Mouse (Mus musculus) spleen, adult 18-20 months (tissue): ENCODE measurements around the gene Rec114.

Source experiments
- DNase-seq, 2 experiments: peaks; one replicate each; pipeline ENCODE4 v3.0.0; 2022; ENCODE audit warnings: mixed read lengths in 2 of 2

The Rec114 gene

DNA sequence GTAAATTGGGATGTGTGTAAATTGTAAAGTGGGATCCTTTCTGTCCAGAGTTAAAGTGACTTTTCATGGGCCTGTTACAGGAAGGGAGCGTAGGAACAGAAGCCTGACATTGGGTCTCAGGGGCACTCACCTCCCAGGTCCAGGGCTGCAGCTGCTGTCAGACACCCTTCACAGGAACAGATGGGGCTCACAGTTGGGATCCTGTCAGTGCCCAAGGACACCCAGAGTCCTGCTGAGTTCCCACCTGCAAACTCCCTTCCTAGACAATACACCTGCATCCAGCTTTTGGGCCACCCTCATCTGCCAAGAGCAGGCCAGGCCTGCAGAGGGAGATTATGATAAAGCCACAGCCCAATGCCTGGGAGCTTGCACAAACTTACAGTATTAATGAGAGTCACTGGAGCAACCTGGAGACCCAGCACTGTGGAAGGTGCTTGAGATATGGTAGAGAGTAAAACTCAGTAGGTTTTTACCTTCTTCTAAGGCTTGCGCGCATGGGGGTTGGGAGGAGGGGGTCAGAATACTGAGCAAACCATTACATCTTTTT lies at the start of gene Rec114:
TSS of gene Rec114 (minus strand) at position 263 of the 547 bp plus-strand sequence.
- no peak for DNase-seq

DNA sequence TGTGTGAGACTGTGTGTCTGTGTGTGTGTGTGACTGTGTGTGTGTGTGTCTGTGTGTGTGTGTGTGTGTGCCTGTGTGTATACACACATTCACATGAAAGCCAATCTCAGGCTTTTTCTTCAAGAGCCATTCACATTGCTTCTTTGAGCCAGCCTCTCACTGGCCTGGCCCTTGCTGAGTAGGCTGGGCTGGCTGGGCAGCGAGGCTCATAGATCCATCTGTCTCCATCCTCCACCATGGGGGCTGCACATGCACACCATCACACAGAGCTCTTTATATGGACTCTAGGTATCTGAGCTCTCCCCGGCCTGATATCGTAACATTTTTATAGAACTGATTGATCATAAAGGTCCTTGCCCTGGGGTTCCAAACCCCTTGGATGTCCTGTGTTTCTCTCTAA lies 45.7 kb upstream of the Rec114 start:
- no peak for DNase-seq

DNA sequence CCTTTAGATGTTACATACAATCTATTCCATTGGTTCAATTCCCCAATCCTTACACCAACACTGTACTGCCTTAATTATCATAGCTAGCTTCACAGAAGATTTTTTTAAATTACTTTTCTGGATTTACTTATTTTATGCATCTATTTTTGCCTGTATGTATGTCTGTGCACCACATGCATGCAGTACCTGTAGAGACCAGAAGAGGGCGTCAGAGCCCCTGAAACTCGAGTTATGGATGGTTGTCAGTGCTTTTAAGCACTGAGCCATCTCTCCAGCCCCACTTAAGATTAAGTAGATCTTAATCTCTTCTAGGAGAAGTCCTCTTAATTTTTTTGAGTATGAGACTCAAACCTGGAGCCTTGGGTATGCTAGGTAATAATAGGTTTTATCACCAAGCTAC lies 31.6 kb upstream of the Rec114 start:
- no peak for DNase-seq

DNA sequence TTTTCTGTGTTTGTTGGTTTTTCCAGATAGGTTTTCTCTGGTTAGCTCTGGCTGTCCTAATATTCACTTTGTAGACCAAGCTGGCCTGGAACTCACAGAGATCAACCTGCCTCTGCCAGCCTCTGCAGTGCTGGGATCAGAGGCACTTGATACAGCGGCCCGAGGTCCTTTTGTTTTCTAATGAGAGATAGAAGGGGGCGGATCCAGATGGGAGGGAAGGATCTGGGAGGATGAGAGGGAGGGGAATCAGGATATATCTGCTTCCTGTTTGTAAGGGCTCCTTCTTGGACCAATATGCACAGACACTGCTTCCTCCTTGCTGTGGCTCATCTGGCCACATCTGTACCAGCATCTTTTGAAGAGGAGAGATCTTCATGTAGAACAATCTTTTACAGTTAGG lies 31.0 kb upstream of the Rec114 start:
- DNase-seq, result no peak

DNA sequence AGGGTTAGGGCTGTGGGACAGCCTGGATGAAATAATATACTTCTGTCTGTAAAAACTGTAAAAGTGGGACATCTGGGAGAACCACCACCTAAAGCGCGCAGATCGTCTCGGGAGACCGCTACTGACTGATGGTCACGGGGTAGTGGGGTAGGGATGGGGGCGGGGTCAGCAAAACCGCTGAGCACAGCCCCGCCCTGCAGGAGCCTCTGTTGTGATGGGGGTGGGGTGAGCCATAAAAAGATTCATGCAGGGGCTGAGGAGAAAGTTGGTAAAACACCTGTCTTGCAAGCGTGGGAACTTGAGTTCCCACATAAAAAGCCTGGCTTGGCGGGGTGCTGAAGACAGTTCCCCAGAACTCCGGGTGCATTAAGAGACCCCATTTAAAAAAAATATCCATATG lies 26.2 kb upstream of the Rec114 start:
- no peak for DNase-seq

DNA sequence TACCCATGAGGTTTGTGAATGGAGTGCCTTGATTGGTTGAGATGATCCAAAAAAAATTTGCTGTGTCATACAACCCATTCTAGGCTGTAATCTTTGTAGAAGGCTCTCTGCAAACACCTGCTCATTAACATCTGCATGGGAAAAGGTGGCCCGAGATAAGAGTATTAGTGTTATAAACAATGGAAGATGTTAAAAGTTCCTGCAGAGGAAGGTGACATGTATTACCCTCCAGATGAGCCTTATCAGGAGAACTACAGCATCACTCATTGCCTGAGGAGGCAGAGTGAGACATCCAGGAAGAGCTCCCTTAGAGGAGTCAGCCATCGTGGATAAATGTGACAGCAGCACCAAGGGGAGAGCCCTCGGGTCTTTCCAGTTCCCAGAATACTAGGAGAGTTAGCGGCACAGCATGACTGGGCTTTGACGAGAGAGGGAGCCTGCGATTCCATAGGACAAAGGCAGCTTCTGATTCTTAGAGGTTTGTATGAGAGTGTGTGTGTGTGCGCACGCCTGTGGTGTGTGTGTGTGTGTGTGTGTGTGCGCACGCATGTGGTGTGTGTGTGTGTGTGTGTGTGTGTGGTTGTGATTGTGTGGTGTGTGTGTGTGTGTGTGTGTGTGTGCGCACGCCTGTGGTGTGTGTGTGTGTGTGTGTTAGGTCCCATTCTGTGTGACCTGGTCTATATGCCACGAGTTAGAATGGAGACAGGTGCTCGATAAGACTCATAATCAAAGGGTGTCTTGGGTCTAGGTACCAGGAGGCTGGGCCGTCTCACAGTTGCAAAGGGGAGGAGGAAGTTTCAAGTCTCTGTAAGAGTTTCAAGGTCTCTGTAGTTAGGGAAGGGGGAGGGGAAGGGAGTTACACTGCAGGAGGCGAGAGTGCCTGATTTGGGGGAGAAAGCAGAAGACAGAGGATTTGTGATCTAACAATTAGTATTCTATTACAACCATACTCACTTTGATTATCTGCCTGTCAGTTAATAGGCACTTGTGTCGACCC lies 23.5 kb upstream of the Rec114 start:
- no peak for DNase-seq

DNA sequence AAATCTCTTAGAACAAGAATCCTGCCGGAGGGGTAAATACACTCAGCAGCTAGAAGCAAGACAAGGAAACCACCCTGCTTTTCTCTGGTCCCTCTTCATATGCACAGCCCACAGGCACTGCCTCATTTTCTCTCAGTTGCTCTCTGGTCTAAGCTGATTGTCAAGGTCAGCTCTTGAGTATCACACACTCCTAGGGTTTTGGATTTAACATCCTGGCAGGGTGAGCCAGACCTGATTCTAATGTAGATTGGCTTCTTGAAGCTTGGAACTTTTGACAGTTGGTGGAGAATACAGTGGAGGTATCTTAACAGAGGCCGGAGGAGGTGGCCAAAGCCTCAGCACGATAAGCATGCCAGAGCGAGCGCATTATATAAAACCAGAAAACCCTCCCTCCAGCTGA lies 20.6 kb upstream of the Rec114 start:
- DNase-seq, result no peak

DNA sequence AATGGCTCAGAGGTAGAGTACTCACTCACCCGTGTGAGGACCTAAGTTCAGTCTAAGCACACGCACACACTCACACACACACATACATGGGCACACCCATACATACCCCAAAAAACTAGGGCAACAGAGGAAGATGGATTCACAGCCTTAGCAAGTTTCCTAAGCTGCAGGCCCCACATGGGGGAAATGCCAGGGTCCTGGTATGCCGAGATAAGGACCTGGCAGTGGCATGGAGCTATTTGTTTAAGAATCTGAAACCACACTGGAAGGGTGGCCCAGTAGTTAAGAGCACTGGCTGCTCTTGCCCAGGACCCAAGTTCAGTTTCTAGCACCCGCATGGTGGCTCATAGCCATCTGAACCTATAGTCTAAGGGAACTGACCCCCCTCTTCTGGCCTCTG lies 19.4 kb upstream of the Rec114 start:
- no peak for DNase-seq

DNA sequence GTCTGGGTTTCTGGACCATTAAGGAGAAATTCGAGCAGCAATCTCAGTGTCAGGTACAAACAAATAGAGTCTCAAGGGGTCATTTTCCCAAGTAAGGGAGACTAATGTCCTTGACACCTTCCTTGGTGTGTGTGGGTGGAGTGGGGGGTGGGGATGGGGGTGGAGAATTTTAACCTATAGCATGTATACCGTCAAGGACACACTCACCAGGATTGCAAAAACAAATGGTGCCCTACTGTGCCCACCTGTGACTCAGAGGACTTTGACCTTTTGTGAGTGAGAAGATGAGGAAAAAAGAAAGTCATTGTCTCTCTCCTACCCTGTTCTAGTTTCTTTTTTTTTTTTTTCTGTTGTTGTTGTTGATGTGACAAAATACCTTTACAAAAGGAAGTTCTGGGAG lies 18.3 kb upstream of the Rec114 start:
- DNase-seq, result no peak

DNA sequence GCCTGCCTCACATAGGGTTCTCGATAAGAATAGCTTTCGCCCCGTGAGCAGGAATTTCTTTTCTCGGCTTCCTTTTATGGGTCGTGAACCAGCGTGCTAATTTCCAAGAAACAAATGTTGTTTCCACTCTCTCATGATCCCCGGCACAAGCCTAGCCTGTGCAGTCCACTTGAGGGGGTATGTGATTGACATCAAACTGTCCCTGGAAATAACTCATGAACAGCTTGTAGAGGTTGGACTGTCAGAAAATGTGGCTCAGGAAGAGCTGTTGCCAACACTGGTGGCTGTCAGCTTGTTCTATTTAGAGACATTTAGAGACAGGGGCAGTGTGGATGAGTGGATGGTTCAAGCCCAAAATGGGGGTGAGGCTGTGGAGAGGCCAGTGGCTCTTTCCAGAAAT lies 15.0 kb upstream of the Rec114 start:
- no peak for DNase-seq

DNA sequence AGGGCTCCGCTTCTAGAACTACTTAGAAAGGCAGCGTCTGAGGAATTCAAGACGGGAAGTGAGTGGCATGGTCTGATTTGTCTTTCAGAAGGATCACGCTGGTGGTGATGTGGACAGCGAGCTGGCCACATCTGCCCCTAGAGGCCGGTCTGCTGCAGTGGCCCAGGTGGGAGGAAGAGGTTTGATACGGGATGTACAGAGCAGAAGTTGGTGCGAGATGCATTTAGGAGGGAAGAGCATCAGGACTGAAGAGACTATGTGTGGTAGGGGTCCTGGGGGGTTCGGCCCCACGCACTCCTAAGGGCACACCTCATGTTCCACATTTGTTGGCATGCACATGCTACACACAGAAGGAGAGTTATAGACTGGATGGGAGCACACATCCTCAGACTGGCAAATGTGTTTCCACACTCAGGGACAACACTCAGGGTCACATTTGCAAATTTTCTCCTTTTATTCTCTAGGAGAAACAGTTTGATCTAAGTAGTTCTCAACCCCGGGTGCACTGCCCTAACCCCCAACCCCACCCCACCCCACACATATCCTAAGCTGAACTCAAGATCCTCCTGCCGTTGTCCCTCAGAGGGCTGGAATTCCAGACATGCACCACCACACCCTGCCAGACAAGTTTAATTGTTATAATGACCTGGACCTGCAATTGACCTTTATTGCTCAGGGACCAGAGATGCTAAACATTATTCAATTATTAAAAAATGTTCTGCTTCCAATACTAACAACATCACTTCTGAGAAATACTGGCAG lies 12.8 kb upstream of the Rec114 start:
- DNase-seq, result no peak

DNA sequence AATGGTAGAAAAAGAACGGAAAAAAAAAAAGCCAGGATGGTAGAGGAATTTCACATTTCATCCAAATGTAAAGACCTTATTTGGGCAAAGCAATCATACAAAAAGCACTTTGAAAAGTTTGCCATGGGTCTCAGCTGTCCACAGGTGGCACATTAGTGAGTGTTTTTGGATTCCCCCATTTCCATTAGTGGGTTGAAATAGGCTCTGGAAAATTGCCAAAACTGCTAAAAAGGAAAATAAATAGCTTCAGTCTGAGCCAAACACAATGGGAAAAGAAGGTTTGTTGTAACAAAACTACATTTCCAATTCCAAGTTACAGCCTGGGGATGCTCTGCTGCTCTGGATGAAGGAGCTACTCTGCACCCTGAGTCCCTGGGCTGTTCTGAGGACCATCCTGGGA lies 9.8 kb upstream of the Rec114 start:
- no peak for DNase-seq

DNA sequence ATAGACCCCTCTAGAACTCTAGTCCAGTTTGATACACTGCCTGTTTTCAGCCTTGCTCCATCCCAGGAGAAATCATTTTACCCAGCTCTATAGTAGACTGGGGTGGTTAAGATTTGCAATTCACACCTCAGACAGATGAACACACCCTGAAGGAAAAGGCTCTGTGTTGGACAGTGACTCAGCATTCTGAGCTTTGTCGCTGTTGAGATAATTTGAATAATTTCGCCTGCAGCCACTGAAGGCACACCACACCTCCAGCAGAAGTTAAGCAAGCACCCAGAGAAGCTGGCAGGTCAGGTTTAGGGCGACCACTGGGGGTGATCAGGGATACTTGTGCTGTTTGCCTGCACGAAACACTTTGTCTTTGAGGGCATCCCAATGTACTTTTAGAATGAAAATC lies 4.4 kb upstream of the Rec114 start:
- DNase-seq, result no peak

DNA sequence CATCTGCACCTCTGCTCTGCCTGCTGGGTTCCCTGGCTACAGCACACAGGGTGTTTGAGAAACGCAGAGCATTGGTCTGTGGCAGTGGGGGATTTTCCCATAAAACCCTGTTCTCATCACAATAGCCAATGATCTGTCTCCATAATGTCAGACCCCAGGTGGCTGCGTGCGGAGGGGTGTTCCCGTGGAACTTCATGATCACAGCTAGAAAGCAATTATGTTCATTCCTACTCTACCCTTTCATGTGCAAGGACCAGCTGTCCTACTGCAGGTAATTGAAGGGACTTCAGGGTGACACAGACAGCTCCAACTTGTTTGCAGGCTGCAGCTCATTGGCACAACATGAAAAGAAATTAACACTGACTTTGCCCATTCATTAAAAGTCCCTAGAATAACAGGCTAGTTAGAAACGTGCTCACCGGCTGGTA lies 3.6 kb upstream of the Rec114 start:
- no peak for DNase-seq

DNA sequence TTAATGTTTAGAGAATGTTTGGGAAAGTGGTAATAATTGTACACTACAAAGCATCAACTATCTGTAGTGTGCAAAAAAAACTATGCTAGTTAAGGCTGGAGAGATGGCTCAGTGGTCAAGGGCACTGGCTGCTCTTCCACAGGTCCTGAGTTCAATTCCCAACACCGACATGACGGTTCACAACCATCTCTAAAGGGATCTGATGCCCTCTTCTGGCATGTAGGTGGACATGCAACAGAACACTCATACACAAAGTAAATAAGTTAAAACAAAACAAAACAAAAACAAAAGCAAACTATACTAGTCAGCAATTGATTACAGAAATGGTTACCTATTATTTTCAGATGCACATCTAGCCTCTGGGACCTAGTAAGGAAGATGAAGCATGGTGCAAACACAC lies 1.1 kb downstream of the Rec114 start:
- no peak for DNase-seq

DNA sequence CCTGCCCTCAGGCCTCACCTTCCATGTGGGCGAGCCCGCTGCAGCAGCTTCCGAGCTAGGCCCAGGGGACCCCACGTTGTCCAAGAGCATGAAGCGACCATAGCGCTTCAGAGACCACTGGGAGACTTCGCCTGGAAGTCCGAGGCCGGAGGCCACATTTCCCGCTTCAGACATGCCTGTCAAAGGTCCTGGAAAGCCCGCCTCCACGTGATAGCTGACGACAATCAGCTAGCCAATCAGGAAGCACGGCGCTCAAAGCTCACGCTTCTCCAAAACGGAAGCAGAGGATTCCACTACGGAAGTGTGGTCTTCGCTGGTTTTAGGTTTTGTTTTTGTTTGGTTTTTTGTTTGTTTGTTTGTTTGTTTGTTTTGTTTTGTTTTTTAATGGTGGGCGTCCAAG lies 2.4 kb downstream of the Rec114 start:
- no peak for DNase-seq

DNA sequence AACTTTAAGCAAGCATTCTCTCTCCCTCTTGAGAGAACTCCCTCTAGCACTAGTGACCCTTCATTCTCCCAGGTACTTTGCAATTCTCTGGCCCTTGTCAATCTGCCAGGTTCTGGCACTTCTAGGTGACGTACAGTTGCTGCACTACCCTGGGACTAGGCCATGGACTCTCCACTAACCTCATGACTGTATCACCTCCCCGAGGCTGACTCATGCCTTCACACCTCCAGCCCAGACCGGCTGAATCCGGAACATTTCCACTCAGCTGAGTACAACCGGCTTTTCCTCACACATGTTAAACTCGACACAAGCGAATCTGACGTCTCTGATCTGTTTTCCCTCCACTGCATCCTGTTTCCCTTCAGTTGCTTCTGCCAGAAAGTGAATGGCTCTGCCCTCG lies 4.0 kb downstream of the Rec114 start:
- DNase-seq, result no peak

DNA sequence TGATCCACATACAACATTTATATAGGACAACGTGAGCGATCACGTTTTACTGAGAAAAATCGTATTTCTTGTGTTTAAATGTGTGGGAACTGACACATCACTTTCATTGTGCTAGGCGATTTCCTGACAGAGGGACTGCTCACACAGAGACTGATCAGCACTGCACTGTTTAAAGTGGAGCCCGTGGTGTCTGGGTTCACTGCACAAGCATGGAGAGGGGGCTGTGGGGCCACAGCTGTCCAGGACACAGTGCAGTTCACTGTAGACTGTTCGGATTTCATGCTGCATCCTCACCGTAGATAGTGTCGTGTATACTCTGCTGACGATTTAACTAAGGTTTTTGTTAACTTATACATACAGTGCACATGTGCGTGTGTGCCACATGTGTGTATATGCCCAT lies 20.6 kb downstream of the Rec114 start:
- DNase-seq, result no peak

DNA sequence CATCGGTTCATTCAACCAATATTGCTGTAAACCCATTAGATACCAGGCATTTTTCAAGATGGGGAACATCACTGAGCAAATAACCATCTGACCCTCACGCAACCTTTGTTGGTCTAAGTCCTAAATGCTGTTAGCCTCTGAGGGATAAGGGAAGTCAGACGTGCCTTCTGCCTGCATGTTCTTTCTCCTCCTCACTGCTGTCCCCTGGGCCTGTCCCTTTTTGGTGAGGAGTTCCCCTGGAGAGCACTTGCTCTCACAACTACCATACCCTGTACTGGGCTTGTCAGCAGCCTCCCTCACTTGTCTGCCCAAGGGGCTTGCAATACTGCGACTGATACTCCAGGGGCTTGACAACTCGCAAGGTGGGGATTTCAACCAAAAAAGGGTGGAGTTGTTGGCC lies 21.6 kb downstream of the Rec114 start:
- DNase-seq, result no peak

DNA sequence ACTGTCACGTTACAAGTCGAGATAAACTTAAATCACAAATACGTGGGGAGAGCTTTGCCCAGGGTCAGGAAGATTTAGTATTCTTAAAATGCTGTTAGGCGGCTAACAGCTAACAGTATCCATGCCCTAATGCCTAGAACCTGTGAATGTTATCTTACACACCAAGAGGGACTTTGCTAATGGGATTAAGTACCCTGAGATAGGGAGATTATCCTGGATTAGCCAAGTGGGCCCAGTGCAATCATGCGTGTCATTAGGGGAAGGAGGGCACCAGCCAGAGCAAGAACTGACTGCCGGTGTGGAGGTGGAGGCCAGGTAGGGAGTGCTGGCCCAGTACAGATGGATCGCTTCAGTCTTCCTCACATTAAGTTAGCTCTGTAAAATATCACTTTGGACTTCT lies 22.7 kb downstream of the Rec114 start:
- DNase-seq, result no peak

DNA sequence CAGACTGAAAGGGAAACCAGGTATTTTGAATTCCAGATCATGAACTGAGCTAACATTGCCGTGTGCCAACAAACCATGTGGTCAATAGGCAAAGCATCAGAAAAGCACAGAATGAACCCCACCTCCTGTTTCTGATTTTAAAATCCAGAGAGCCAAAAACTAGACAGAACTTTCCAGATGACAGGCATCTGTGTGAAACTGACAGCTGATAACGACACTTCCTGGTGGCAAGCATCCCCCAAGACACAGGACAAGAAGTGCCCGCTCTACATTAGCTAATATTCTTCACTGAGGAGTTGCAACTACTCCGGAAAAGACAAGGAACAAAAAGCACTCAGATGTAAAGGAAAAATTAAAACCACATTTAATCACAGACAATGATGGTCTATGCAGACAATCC lies 23.6 kb downstream of the Rec114 start:
- DNase-seq, result no peak

DNA sequence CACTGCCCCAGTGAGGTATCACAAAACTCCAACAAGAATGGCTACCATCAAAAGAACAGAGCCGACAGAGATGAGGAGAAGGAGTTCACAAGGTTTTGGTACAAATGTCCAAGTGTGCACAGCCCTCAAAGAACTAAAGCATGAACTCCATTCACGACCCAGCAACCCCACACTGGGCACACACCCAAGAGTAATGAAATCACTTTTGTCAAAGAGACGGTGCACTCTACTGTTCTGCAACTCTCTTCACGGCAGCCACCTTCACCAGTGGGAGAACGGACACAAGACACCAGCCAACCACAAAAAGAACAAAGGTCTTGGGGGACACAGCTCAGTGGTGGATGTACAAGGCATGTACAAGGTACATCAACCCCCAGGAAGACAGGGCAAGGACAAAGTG lies 24.3 kb downstream of the Rec114 start:
- no peak for DNase-seq

DNA sequence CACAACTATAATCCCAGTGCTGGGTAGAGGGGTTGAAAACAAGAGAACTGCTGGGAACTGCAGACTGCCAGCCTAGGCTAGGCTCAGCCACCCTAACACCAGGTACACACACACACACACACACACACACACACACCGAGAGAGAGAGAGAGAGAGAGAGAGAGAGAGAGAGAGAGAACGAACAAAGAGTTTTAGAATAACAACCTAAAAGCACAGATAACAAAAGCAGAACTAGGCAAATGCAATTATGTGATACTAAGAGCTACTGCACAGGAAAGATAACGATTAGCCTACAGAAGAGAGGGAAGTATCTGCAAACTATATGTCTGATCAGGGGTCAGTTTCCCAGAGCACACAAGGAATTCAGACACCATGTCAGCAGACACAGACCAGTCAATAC lies 24.8 kb downstream of the Rec114 start:
- no peak for DNase-seq

DNA sequence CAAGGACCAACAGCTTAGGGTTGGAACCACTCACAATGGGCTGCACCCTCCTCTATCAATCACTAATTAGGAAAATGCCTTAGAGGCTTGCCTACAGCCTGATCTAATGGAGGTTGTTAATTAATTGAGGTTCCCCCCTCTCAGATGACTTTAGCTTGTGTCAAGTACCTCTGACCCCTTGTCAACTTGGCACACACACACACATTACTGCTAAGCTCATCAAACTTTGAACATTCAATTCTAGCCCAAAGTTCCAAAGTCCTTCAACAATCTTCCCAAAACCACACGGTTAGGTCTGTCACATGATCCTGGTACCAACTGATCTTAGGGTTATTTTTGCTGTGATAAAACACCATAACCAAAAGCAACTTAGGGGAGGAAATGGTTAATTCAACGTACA lies 26.9 kb downstream of the Rec114 start:
- DNase-seq, result no peak
